Mouse (Mus musculus) thymus, postnatal 36 days (tissue): ENCODE measurements around the gene A830018L16Rik.

ENCODE experiments used
- DNase-seq, 2 experiments: peaks; one replicate each; pipeline ENCODE4 v3.0.0; 2022; ENCODE audit warnings: mixed read lengths in 2 of 2

Gene A830018L16Rik

DNA sequence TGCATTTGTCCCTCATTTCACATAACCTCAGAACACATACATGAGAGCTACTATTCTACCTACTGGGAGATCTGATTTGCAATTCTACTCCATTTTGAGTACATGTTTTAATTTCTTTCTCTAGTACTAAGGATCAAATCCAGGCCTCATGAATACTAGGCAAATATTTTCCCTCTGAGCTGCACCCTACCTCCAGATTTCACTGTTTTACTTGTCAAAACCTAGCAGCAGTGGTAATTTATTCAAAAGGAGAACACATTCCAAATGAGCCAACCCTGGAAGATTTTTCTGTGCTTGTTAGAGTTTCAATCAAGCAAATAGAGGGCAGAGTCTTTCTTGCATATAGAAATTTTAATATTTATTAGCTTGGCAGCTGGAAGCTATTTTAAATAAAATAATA, 238.9 kb downstream of the A830018L16Rik start:
- DNase-seq = no peak

DNA sequence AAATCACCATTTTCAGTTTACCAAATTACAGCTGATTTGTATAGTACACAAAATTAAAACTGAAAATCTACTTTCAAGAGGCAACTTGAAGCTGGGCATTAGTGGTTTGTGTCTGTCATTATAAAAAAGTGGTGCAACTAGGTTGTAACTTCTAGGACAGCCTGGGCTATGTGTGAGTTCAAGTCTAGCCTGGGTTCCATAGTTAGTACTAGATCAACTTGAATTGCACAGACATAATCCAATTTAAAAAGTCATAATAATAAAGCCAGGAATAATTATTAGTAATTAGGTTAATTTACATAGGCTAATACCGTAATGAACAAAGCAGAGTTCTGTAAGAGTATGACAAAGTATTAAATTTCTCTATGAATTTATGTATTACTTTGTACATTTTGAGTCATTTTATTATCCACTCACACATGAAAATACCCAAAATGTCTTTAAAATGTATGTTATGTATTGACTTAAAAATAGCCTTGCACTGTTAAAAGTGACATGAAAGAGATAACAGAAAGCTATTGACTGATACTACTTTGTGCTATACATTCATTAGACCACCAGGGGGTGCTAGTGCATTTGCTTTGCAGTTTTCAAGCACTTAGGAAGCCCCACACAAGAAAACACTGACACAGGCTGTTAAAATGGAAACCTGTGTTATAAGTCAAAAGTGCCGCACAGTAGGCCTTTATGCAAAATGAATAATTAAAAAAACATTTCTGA, 243.6 kb downstream of the A830018L16Rik start:
- DNase-seq = no peak

DNA sequence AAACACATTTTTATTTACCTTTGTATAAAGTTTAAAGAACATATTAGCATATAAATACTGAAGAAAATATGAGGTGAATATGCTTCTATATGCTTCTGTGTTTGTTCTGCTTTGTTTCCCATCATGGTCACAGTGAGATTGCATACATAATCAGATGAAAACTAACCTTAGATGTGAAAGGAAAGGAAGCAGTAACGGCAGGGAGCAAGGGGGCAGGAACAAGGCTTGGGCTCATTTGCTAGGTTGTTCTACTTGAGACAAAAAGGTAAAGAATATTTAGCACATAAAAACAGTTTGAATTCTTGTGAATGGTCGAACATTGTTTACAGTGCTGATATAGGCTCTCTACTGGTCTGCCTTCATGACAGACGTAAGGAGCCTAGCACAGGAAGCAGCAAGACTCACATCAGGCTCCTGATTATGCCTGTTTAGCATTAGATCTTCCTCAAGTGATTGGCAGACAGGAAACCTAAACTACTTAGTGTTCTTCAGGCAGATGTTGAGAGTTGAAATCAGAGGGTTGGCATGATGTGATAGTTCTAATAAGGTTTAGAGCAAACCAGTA, 244.2 kb downstream of the A830018L16Rik start:
- no peak for DNase-seq

DNA sequence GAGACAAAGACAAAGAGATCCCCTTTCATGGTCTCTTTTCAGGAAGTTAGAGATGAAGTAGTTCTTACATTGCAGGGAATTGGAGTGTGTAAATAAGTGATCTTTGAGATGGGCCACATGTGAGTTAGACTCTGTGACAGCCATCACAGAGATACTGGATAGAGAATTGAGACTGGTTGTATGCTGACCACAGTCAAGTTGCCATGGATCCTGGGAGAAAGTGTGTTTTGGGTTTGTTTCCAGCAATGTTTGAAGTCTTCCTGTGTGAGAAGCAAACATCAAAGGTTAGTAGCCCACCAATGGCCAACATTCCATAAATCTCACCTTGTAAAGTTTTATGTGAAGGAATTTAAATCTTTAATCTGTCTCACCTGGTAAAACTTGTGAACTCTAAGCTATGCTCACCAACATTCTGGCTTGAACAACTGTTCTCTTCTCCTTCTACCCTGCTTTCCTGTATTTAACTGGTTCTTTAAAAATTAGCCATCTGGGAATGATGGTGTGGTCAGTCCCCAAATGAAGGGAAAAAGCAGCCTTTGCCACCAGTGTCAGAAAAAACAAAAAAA, 330.9 kb downstream of the A830018L16Rik start:
- DNase-seq = no peak

DNA sequence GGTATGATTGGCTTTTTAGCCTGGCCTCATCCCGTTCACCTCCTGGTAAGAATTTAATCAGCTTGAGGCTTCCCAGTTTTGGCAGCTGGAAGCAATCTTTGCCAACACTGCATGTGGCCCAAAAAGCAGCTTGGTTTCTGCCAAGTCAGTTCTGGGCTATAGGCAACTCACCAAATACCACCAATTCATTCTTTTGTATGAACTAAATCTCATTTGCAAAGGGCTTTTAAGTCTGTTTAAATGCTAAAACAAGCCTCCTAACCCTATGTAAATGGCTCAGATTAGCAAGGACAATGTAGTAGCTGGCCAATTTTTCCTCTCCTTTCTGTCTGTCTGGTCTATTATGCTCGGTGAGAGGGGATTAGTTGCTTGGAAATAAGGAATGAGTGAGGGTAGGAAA, 334.5 kb downstream of the A830018L16Rik start:
- no peak for DNase-seq

DNA sequence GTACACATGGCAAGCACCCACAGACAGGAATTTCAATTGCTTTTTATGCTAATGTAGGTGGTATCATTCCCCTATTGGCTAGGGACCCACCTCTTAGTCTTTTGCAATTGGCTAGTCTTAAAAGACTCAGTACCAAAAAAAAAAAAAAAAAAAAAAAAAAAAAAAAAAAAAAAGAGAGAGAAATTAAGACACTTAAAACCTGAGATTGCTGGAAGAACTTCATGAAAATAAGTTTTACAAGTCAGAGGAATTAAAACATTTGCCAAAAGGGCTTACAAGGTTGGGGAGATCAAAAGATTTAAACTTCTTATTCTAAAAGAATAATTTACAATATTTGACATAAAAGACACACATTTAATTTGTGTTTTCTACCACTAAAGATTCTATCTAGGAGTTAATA, 336.2 kb downstream of the A830018L16Rik start:
- no peak for DNase-seq

DNA sequence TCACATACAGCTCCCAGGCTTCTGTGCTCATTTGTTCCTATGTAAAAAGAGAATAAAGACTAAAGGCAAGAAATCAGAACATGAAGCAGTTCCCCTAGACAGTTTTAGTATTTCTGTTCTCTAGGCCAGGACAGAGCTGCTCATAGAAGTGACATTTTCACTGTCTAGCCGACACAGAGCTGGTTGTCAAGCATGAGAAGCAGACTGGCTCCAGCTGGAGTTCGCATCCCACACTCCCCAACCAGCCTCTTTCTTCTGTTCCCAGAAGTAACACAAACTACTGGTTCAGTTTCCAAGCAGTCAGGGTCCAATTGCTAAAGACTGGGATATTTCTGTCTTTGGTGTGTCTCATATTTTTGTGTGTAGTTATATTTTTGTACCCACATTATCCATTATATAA, 336.7 kb downstream of the A830018L16Rik start:
- DNase-seq = no peak

DNA sequence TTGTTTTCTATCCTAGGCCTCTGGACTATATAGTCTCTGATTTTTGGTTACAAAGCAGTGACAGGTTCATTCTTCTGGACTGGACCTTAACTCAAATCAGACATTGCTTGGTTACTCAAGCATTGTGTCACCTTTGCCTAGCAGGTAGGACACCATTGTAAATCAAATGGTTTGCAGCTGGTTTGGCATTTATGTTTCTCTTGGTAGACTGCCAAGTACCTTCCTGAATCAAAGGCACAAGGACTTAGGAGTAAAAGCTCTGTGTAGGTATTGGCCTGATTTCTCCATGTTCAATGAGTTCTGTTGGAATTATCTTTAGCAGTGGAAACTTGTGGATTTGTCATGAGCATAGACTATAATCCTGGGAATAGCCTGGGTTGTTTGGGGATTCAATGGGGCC, 338.1 kb downstream of the A830018L16Rik start:
- DNase-seq = no peak

DNA sequence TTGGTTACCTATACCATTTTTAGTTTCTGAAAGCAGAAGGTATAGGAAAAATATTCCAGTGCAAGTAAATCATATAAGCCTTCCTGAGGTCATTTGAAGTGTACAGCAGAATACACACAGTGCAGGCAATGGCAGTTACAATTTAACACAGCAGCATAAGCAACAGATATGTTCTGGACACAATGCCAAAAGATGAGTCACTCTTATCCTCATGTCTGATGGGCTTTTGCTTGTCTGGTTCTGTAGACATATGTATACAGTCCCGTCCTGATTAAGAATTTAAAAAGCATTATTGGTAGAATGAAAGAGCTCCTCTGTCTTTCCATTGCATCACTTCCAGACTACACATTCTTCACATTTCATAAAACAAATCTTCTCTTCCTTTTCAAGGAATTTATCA, 374.4 kb downstream of the A830018L16Rik start:
- DNase-seq = no peak

DNA sequence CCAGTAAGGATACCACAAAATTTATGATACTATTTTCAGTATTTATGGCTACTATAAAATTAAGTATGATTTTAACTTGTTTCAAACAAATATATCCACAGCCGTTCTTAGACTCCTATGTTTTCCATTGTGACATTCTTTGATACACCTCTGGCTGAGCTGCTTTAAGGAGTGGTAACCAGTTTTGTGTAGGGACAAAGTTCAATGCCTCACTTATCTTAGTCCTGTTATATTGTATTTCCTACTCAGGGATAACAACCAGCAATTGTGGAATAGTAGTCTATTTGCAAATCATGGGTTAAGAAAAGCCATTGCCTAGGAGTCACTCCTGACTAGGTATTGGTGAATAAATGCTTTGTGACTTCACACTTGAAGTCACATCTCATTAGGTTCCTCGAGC, 378.9 kb downstream of the A830018L16Rik start:
- DNase-seq = no peak

DNA sequence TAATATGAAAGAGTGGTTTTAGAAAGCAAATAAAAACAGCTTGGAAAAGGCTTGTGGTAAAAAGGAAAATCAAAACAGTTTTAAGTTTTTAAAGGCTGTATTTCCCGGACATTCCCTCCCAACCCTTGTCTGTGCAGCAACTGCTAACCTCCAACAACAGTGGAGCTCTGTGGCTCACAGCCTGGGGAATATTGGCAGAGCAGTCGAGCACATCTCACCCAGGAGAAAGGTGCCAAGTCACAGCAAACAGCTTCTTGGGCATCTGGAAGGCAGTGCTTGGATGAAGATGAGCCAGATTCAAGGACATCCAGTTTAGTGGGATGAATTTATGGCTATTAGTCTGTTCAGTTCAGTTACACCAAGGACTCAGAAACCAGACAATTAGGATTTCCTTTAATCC, 381.8 kb downstream of the A830018L16Rik start:
- no peak for DNase-seq

DNA sequence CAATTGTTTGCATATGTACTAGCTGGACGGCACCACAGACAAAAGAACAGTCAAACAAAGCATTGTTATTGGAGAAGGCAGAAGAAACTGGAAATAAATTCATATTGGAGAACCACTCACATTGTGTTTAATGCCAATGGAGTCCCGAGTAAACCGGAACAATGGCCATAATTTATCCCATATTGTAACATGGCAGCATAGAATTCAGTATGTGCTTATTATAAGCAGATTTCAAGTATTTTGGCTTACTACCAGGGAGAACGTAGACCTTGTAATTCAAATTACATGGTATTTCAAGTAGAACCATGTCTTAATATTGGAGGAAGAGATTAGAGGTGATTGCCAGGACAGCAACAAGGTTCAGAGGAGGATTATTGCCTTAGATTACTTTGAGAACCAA, 458.9 kb downstream of the A830018L16Rik start:
- DNase-seq = no peak

DNA sequence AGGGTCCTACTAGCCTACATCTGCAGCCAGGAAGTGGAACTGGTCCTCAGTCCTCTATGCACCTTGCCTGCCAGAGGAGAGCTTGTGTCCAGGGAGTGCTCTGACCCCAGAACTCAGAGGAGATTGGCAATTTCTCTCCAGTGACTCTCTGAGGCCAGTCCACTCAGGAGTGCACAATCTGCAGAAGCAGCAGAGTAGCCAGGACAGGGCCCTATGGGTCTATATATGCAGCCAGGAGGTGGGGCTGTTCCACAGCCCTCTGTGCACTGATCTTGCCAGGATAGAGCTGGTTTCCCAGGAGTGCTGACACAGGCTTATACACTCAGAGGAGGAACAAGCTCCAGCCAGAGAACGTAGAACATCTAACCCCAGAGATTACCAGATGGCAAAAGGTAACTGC, 459.7 kb downstream of the A830018L16Rik start:
- DNase-seq = no peak

DNA sequence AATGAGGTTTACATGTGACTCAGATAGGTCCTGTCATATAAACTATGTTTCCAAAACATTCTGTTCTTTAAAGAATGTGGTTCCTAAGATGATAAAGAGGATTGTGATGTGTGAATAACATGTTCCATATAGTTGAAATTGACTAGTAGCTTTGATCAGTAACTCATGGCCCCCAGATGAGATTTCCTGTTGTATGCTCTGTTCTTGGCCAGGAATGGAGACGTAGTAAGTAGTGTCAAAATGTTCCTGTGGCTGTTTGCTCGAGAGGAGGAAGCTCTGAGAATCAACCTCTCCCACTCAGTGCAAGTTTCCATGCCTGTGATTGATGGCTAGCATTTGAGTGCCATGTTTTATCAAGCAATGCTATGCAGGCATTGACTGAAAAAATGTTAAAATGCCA, 467.8 kb downstream of the A830018L16Rik start:
- no peak for DNase-seq

DNA sequence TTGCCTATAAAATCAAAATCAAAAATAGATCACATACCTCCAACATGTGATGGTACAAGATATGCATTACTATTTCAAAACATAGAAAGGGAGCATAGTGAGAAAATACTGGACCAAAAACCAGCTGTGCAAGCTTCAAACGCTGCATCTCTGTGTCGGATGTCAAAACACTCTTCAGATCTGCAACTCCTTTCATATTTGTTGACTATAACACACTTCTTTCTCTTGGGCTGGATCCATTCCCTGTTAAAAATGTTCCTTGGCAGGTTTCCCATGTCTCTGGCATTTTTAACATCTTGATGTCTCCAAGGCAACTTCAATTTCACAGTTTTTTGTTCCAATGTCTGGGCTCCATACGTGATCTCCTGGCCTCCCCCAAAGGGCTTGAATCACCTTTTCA, 481.8 kb downstream of the A830018L16Rik start:
- no peak for DNase-seq

DNA sequence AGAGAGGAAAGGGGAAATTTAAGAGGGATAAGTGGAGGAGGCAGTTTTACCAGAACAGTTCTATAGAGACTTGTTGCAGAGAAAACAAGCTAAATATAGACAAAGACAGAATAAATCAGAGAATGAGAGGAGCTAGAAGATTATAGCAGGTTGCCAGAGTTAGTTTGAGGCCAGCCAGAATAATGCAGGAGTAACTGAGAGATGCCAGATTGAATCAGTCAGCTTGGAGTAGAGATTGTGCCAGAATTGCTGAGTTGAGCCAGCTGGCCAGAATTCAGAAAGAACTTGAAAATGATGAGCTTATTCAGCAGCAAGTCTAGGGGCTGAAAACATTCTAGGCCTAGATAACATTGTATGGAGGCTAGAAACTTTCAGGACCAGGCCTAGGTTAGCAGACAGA, 502.0 kb downstream of the A830018L16Rik start:
- DNase-seq = no peak

DNA sequence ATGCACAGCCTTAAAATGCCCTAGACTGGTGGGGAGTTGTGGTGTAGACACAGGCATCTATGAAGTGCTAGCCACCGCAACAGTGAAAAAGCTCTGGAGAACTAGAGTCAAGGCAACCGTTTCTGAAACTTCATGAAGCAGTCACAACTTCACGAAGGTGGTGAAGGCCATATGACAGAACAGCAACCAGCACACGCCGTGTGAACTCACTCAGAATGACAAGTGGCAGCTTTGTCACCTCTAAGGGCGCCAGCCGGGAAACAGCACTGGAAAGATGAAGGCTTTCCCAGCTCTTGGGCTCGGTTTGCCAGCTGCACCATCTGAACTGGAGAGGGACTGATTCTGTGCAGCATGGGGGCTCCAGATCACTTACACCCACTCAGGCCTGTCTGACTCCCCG, 523.1 kb downstream of the A830018L16Rik start:
- no peak for DNase-seq

DNA sequence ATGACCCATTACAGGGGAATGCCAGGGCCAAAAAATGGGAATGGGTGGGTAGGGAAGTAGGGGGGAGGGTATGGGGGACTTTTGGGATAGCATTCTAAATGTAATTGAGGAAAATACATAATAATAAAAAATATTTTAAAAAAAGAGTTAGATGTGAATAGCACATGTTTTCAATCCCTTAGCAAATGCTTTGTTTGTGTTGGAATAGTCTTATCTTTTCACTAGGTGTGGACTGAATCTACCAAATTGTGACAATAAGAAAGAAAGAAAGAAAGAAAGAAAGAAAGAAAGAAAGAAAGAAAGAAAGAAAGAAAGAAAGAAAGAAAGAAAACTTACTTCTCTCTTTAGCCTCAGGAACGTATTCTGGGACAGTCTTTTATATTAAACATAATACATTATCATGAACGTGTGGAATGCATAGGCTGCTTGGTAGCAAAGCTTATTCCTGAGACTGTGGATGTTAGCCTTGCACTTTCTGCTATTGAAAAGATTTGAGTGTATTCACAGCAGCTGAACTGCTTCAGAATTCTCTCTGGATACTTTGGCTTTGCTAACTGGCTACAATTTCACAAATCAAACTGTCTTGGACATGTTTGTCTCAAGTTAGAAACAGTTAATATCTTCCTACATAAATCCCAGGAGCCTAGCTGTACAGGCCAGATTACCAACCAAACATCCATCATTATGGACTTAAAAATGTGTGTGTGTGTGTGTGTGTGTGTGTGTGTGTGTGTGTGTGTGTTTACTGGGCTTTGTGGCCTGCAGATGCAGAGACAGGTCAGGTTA, 545.7 kb downstream of the A830018L16Rik start:
- no peak for DNase-seq

DNA sequence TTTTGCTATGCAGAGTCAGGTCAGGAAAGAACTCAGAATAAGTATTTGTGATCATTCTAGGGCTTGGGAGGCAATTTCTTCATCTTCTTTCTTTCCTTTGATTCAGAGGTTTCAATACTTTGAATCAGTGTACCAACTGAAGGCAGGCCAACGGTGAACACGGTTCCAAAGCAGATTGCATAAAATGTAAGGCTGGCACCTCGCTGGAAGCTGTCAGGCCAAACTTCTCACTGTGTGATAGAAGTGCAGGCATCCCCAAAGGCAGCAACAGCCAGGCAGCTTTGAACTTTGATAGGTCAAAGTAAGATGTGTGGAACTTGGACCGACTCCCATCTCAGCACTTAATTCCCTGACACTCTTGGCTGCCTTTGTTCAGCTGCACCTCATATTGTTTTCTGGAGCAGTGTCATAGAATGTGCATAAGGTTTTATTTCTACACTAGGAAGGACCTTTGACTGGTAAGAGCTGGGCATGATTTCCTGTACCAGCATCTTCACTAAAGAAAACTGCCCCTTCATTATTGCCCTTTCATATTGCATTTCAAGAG, 568.8 kb downstream of the A830018L16Rik start:
- DNase-seq = no peak

DNA sequence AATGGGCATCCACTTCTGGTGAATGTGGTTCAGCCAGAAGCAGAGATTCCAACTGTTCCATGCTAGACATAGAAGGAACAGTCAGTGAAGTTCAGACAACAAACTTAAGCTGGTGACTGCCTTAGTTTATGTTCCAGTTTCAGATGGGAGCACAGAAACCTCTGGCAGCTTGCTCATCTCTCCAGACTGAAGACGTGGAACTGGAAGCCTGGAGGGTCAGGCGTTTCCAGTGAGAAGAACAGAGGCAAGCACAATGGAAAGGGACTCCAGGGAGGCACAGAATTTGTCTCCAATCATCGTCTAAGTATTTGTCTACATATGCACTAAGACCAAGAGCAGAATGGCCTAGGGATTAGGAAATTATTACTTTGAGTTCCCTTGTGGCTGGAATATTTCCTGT, 576.1 kb downstream of the A830018L16Rik start:
- DNase-seq = no peak

DNA sequence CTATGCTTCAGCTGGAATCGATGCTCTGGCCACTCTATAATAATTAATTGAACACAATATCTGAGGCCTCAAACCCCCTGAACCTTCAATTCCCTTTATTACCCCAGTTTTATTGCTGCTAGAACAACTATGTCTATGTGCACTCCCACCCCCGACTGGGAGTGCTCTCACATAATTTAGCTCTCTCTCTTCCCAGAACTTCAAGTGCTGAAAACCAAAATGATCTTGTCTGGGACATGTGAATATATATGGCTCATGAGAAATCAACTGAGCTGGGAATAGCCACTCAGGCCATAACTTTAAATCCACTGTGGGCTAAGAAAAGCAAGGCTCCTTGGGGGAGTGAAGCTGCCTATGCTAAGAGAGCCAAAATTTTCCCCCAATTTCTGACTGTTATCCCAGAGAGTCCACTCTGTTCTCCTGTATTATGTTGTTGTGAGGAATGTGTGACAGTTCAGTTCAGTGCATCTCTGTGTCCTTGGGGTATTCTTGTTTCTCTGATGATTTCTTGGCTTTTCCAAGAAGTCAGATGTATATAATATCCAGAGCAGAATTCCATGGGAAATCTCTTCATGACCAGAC, 582.5 kb downstream of the A830018L16Rik start:
- DNase-seq = no peak

DNA sequence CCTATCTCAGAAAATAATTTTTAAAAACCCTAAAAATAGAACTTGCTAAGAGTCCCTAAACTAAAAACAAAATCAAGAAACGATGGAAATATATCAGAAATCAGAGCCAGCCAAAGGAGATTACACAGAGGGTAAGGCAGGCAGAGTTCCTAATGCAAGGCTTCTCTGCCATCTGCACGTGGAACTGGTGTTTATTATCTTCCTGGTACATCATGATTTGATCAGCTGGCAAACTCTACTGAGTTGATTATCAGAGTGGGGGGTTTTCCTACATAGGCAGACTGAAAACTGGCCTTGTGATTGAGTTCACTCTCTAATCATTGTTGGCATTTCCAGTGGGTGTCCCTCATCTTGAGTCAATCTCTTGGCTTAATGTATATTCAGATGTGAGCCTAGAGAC, 583.7 kb downstream of the A830018L16Rik start:
- no peak for DNase-seq

DNA sequence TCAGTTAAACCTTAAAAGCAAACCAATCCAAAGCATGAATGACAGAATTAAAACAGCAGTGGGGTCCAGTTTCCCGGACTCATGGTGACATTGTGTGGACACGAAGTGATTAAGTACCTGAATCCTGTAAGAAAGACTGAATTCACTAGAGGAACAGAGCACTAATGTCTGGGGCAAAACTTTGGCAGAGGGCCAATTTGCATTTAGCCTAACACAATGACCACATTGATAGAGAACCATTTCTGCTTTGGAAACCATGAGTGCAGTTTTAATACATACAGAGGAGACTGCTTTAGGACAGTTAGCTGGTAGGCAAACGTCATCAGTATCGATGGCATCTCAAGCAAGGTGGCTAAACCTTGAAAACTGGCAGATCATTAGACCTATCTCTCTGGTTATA, 586.7 kb downstream of the A830018L16Rik start:
- DNase-seq = no peak
